Mouse (Mus musculus) megakaryocyte, embryonic 14.5 days (primary cell): ENCODE data around the gene Loxl3.

ENCODE experiments used
- FLI1 ChIP-seq: IDR thresholded peaks from 2 replicates; pipeline ENCODE4 v1.6.1; 2012; ENCODE audit warnings: low read length, inconsistent platforms, mixed read lengths
- GATA1 ChIP-seq: IDR thresholded peaks from 3 replicates; pipeline ENCODE4 v1.6.1; 2012; ENCODE audit warnings: mixed read lengths, low read length, inconsistent platforms, borderline replicate concordance

- TF ChIP-seq GATA1: no peak
- TF ChIP-seq FLI1: no peak
Observed at GRCm38 (mm10) chr6:83031921-83032590, 1.9 kb upstream of the Loxl3 start.
